Mouse (Mus musculus) small intestine, adult 2 months (tissue): ENCODE measurements at regions not wholly inside any gene's neighbourhood (a gene's known extent, or its start where the extent isn't known, plus 50 kb on each side); places are given as distances from the start of the nearest gene placed in this dataset.

ENCODE experiments used
- CTCF ChIP-seq: fragments of 200-500 bp; IDR thresholded peaks from 2 replicates; pipeline ENCODE4 v1.5.1; 2012; ENCODE audit warnings: low read depth, mild to moderate bottlenecking, control low read depth, inconsistent platforms, low read length, moderate library complexity, mixed read lengths; ENCODE audit not compliant: insufficient replicate concordance, insufficient read length; ENCODE audit errors: extremely low read depth
- POLR2A ChIP-seq: fragments of 200-500 bp; IDR thresholded peaks from 2 replicates; pipeline ENCODE4 v1.6.1; 2012; ENCODE audit warnings: low read depth, mild to moderate bottlenecking, control low read depth, inconsistent platforms, low read length, moderate library complexity

DNA sequence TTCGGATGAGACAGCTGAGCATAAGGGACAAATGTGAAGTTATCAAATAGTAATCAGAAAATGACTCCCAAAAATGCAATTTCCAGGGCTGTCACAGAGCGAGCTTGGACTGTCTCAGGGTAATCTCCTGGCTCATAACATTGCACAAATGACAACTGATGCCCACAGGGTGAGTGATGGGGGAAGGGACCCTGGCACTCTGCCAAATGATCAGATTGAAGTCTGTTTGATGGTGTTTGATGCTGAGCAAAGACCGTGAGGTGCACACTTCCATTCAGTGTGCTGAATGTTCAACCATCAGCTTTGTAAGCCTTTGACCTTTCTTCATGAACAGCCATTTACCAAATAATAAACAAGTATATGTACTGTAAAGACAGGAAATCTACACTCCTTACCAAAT is 169.4 kb upstream of the Sash1 start:
- TF ChIP-seq CTCF, result no peak
- TF ChIP-seq POLR2A, result no peak
